Mouse (Mus musculus) ovary, adult 10 weeks (tissue): ENCODE results near the gene Rgs9. TPM values are rescaled to one million over a fixed set of nuclear protein-coding genes. Genes with fewer than 3 reads are reported as not detected.

ENCODE experiments used
- polyA plus RNA-seq: library from polyadenylated mRNA; stranded (reverse); fragments of 350-450 nt; fragmentation: Illumina TruSeq; extraction: RNeasy Lipid Tissue Mini Kit (QIAGEN cat#74804); gene quantifications from one replicate; pipeline ENCODE4 v1.2.3, GENCODE M21; 2014

Gene Rgs9
- 0.57 TPM for polyA plus RNA-seq

GRCm38 (mm10) chr11:109297710-109298375 is at the start of gene Rgs9:
Gene Rgs9, minus strand, starts transcription at chr11:109298129.

Other genes with a start within 250 kb of the Rgs9 start
- gene E030025P04Rik, start 153.8 kb downstream of the Rgs9 start, polyA plus RNA-seq, result not detected
- 65.8 TPM for gene Gna13, start 64.7 kb upstream of the Rgs9 start, polyA plus RNA-seq
- gene 9930022D16Rik, start 115.8 kb upstream of the Rgs9 start, polyA plus RNA-seq, result not detected
- 50.5 TPM for gene Amz2, start 127.8 kb upstream of the Rgs9 start, polyA plus RNA-seq
- 3.5 TPM for gene Arsg, start 175.2 kb upstream of the Rgs9 start, polyA plus RNA-seq
- gene Slc16a6, start 175.5 kb upstream of the Rgs9 start, polyA plus RNA-seq, result 7.2 TPM